Mouse (Mus musculus) heart, embryonic 11.5 days (tissue): ENCODE measurements around the gene Plxnb1. TPM values are rescaled to one million over a fixed set of nuclear protein-coding genes. Genes with fewer than 3 reads are reported as not detected.

ENCODE experiments used
- ATAC-seq: fragments of 200-750 bp; cut with Nextera tagmentation; replicated peaks from 2 replicates; pipeline ENCODE4 v1.8.0; 2017; ENCODE audit warnings: moderate library complexity; ENCODE audit not compliant: insufficient number of reproducible peaks, low FRiP score, low TSS enrichment
- H3K27ac ChIP-seq: fragments of 300-500 bp; sonication (generic); 2 replicates; pipeline ENCODE4 v1.5.1; 2014; ENCODE audit warnings: mild to moderate bottlenecking, low read depth, low read length
- H3K27me3 ChIP-seq: fragments of 300-500 bp; sonication (generic); 2 replicates; pipeline ENCODE4 v1.6.1; 2014; ENCODE audit warnings: mild to moderate bottlenecking, low read length, mixed read lengths; ENCODE audit not compliant: control insufficient read depth, insufficient read depth
- H3K36me3 ChIP-seq: fragments of 300-500 bp; sonication (generic); 2 replicates; pipeline ENCODE4 v1.6.1; 2014; ENCODE audit warnings: mild to moderate bottlenecking, low read length, moderate library complexity, mixed read lengths; ENCODE audit not compliant: control insufficient read depth, insufficient read depth
- H3K4me1 ChIP-seq: fragments of 300-500 bp; sonication (generic); 2 replicates; pipeline ENCODE4 v1.6.1; 2014; ENCODE audit warnings: low read length; ENCODE audit not compliant: control insufficient read depth, insufficient read depth
- H3K4me2 ChIP-seq: fragments of 300-500 bp; sonication (generic); 2 replicates; pipeline ENCODE4 v1.6.1; 2014; ENCODE audit warnings: mild to moderate bottlenecking, moderate library complexity
- H3K4me3 ChIP-seq: fragments of 300-500 bp; sonication (generic); 2 replicates; pipeline ENCODE4 v1.5.1; 2014; ENCODE audit warnings: low read depth, low read length
- H3K9ac ChIP-seq: fragments of 300-500 bp; sonication (generic); 2 replicates; pipeline ENCODE4 v1.6.1; 2014; ENCODE audit warnings: mild to moderate bottlenecking, low read depth, low read length, moderate library complexity
- H3K9me3 ChIP-seq: fragments of 300-500 bp; sonication (generic); replicated peaks from 2 replicates; pipeline ENCODE4 v1.6.1; 2016; ENCODE audit warnings: low read length; ENCODE audit not compliant: control insufficient read depth
- polyA plus RNA-seq: library from polyadenylated mRNA; unstranded; fragments of >200 nt; fragmentation: Nextera tagmentation; extraction: Ambion mirVana; gene quantifications from 2 replicates; pipeline ENCODE4 v1.2.1, GENCODE M21; 2014

The Plxnb1 gene
- polyA plus RNA-seq, 1 experiment from 2014 or later: 5.5 TPM

- Histone ChIP-seq H3K27me3 (no peaks in the 10 kb centered on the region), H3K4me3 (no peak overlapping the region), H3K27ac (no peak overlapping the region), H3K4me1 (no peaks in the 10 kb centered on the region), H3K9me3 (no peaks in the 10 kb centered on the region), H3K36me3 (no peaks in the 10 kb centered on the region), H3K9ac (no peak overlapping the region), H3K4me2 (no peak overlapping the region)
- no peak for ATAC-seq
Measured at GRCm38 (mm10) chr9:109167316-109167715, 72.1 kb downstream of the Plxnb1 start.

Other genes with a start within 250 kb of the Plxnb1 start
- 6.3 and 7.0 TPM in 2 replicates for gene Slc26a6, start 242.1 kb upstream of the Plxnb1 start, polyA plus RNA-seq
- gene Tmem89, start 180.8 kb upstream of the Plxnb1 start, polyA plus RNA-seq: not detected in 2 replicates
- gene Uqcrc1, start 158.8 kb upstream of the Plxnb1 start, polyA plus RNA-seq: 707 and 751 TPM in 2 replicates
- 0.28 and 0.77 TPM in 2 replicates for gene Col7a1, start 141.8 kb upstream of the Plxnb1 start, polyA plus RNA-seq
- gene Ucn2, start 109.4 kb upstream of the Plxnb1 start, polyA plus RNA-seq: not detected in 2 replicates
- 3.6 and 4.5 TPM in 2 replicates for gene Pfkfb4, start 103.6 kb upstream of the Plxnb1 start, polyA plus RNA-seq
- gene Shisa5, start 56.8 kb upstream of the Plxnb1 start, polyA plus RNA-seq: 49.0 and 59.1 TPM in 2 replicates
- gene Trex1, start 35.7 kb upstream of the Plxnb1 start, polyA plus RNA-seq: 5.7 and 7.0 TPM in 2 replicates
- gene Atrip, start 21.3 kb upstream of the Plxnb1 start, polyA plus RNA-seq: 18.0 and 18.6 TPM in 2 replicates
- 15.5 and 15.8 TPM in 2 replicates for gene Ccdc51, start 12.9 kb upstream of the Plxnb1 start, polyA plus RNA-seq
- 776 and 790 TPM in 2 replicates for gene Tma7, start 12.8 kb upstream of the Plxnb1 start, polyA plus RNA-seq
- gene Fbxw21, start 66.7 kb downstream of the Plxnb1 start, polyA plus RNA-seq: not detected in 2 replicates
- gene Fbxw13, start 100.6 kb downstream of the Plxnb1 start, polyA plus RNA-seq: not detected in 2 replicates
- not detected in 2 replicates for gene Fbxw20, start 139.4 kb downstream of the Plxnb1 start, polyA plus RNA-seq
- gene Fbxw14, start 192.3 kb downstream of the Plxnb1 start, polyA plus RNA-seq: not detected in 2 replicates
- not detected in 2 replicates for gene Fbxw28, start 244.3 kb downstream of the Plxnb1 start, polyA plus RNA-seq